Mouse (Mus musculus) midbrain, embryonic 11.5 days (tissue): ENCODE measurements around the gene Cntnap4. TPM values are rescaled to one million over a fixed set of nuclear protein-coding genes. Genes with fewer than 3 reads are reported as not detected.
A peak's percentile ranks its signal among the peaks of the same experiment; 100 is the strongest.
"Not testable (repeated sequence)": the region's sequence is repeated elsewhere in the genome, so short reads cannot be mapped to it uniquely, and the experiment has no call there.

ENCODE experiments used
- ATAC-seq: fragments of 200-750 bp; cut with Nextera tagmentation; 2 replicates; pipeline ENCODE4 v1.8.0; 2017; ENCODE audit warnings: moderate TSS enrichment, moderate library complexity; ENCODE audit not compliant: low FRiP score
- DNase-seq: peaks from one replicate; pipeline ENCODE4 v3.0.0; 2015; ENCODE audit warnings: low spot score; ENCODE audit errors: missing footprints
- H3K27ac ChIP-seq: fragments of 300-500 bp; sonication (generic); 2 replicates; pipeline ENCODE4 v1.5.1; 2014; ENCODE audit warnings: low read depth, low read length
- H3K27me3 ChIP-seq: fragments of 300-500 bp; sonication (generic); 2 replicates; pipeline ENCODE4 v1.6.1; 2014; ENCODE audit warnings: mild to moderate bottlenecking, low read length, moderate library complexity, mixed read lengths; ENCODE audit not compliant: control insufficient read depth, insufficient read depth
- H3K36me3 ChIP-seq: fragments of 300-500 bp; sonication (generic); 2 replicates; pipeline ENCODE4 v1.6.1; 2014; ENCODE audit warnings: mild to moderate bottlenecking, low read length, moderate library complexity, mixed read lengths; ENCODE audit not compliant: control insufficient read depth, insufficient read depth
- H3K4me1 ChIP-seq: fragments of 300-500 bp; sonication (generic); 2 replicates; pipeline ENCODE4 v1.6.1; 2014; ENCODE audit warnings: low read length; ENCODE audit not compliant: control insufficient read depth, insufficient read depth
- H3K4me2 ChIP-seq: fragments of 300-500 bp; sonication (generic); 2 replicates; pipeline ENCODE4 v1.6.1; 2014; ENCODE audit warnings: mild to moderate bottlenecking, moderate library complexity
- H3K4me3 ChIP-seq: fragments of 300-500 bp; sonication (generic); 2 replicates; pipeline ENCODE4 v1.5.1; 2014; ENCODE audit warnings: low read depth, low read length
- H3K9ac ChIP-seq: fragments of 300-500 bp; sonication (generic); 2 replicates; pipeline ENCODE4 v1.6.1; 2014; ENCODE audit warnings: low read length
- H3K9me3 ChIP-seq: fragments of 300-500 bp; sonication (generic); 2 replicates; pipeline ENCODE4 v1.6.1; 2016; ENCODE audit warnings: low read length; ENCODE audit not compliant: control insufficient read depth
- WGBS: fragments of 180-500 bp; shearing (Covaris S2); extraction: QIAGEN DNeasy Blood & Tissue Kit; methylation state at CpG from one replicate; pipeline ENCODE4 v1.1.7; 2014; 5-methylcytosine and 5-hydroxymethylcytosine counted together
- polyA plus RNA-seq: library from polyadenylated mRNA; unstranded; fragments of >200 nt; fragmentation: Nextera tagmentation; extraction: Ambion mirVana; gene quantifications from 2 replicates; pipeline ENCODE4 v1.2.1, GENCODE M21; 2014

Cntnap4 gene
- polyA plus RNA-seq, 1 experiment from 2014 or later = 0.90 TPM

DNA sequence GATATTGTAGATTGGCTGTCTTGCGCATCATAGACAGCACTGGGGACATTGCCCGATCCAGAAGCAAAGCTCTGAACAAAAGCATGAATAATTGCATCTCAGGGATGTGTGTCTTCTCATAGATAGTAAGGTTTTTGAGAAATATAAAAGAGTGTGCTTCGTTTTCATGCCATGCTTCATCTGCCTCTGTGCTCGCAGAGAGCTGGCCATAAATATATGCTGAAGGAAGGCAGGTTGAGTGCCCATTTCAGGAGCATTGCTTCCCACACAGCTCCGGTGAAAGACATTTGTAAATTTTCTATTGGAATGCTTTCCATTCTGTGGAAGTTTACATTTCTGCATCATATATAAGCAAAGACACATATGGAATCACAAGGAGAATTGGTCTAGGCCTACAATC is 177.5 kb downstream of the Cntnap4 start:
- Histone ChIP-seq H3K9me3 (no peaks in the 10 kb centered on the region), H3K9ac (no peak overlapping the region), H3K27ac (no peak overlapping the region), H3K36me3 (no peaks in the 10 kb centered on the region), H3K4me1 (no peaks in the 10 kb centered on the region), H3K27me3 (no peaks in the 10 kb centered on the region), H3K4me3 (no peak overlapping the region), H3K4me2 (no peak overlapping the region)
- WGBS = 80% methylated on average over 5 of the region's 5 CpGs
- ATAC-seq = no peak
- no peak for DNase-seq

DNA sequence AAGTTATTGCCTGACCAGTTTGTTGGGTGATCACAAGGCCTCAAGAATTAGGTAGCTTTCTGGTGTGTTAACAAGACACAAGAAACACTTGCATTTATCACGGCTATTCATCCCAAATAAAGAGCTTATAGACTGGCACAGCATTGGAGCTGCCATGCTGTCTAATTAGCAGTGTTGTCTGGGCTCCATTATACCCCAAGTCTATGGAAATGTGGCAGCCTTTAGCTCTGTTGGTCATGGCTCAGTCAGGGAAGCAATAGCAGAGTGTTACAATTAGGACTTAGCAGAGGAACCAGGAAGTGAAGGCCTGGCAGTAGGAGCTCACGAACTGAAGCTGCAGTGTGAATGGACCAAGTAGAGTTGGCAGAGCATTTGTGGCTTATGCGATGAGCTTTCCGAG is 185.3 kb downstream of the Cntnap4 start:
- WGBS = 91% methylated on average over 4 of the region's 4 CpGs
- Histone ChIP-seq H3K27me3 (no peaks in the 10 kb centered on the region), H3K27ac (no peak overlapping the region), H3K36me3 (no peaks in the 10 kb centered on the region), H3K4me1 (no peaks in the 10 kb centered on the region), H3K9me3 (no peaks in the 10 kb centered on the region), H3K9ac (no peak overlapping the region), H3K4me2 (no peak overlapping the region), H3K4me3 (no peak overlapping the region)
- DNase-seq (no peak), ATAC-seq (no peak)

DNA sequence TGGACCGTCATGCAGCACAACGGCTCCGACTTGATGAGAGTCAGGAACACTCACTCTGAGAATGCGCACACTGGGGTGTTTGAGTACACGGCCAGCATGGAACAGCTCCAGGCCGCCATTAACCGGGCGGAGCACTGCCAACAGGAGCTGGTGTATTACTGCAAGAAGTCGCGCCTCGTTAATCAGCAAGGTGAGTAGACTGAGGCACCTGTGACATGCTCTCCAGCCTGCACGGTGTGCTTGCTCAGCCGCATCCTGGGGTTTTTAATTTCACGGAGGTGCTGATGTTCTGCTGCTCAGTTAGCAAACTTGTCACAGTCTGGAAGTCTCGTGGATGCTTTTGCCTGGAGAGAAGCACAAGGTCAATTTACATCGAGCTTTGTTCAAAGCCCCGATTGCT is 233.2 kb downstream of the Cntnap4 start:
- Histone ChIP-seq H3K9ac (no peak overlapping the region), H3K36me3 (no peaks in the 10 kb centered on the region), H3K4me3 (no peak overlapping the region), H3K4me2 (no peak overlapping the region), H3K4me1 (no peaks in the 10 kb centered on the region), H3K27ac (no peak overlapping the region), H3K9me3 (no peaks in the 10 kb centered on the region), H3K27me3 (no peaks in the 10 kb centered on the region)
- no peak for DNase-seq
- ATAC-seq = no peak
- WGBS = 95% methylated on average over 17 of the region's 17 CpGs

DNA sequence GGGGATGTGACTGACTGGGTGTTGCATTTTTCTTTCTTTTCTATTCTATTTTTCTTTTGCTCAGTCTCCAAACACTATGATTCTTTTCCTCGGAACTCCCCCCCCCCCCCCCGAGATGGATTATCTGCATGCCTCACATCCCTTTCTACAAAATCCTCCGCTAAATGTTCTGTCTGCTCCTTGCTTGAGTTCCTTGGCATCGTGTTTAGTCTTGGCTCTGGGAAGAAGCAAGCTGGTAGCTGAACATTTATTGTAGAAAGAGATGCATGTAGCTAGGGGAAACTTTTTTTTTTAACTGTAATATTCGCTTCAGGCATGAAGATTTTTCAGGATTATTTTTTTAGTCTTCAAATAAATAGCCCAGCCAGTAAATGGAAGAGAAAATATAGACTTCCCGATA is 239.5 kb downstream of the Cntnap4 start:
- no peak for ATAC-seq
- no peak for DNase-seq

DNA sequence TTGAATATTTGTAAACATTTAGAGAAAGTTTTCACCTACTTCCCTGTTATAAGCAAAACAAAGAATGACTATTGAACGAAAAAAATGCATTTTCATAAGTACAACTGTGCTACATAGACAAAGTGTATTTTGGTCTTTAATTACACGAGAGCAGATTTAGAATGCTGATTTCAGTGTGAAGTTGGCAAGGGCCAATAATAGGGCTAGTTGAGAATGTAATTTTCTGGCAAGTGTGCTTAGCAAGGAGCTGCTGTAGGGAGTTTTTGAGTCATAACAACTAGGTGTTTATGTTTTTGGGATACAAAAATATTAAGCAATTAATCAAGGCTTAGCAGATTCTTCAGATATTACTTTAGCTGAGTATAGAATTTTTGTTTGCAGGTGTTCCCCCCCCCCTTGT is 271.2 kb downstream of the Cntnap4 start:
- no peak overlapping the region for H3K4me3 ChIP-seq
- no peaks in the 10 kb centered on the region for H3K27me3 ChIP-seq
- WGBS = 78% methylated on average over 2 of the region's 2 CpGs
- H3K9ac ChIP-seq = no peak overlapping the region
- no peak overlapping the region for H3K27ac ChIP-seq
- ATAC-seq = no peak
- H3K36me3 ChIP-seq = no peaks in the 10 kb centered on the region
- no peak for DNase-seq
- H3K4me1 ChIP-seq = no peaks in the 10 kb centered on the region
- no peaks in the 10 kb centered on the region for H3K9me3 ChIP-seq
- H3K4me2 ChIP-seq = no peak overlapping the region

More for the DNA sequence above, 239.5 kb downstream of the Cntnap4 start:
- H3K27ac ChIP-seq = no peak overlapping the region
- no peaks in the 10 kb centered on the region for H3K36me3 ChIP-seq
- no peak overlapping the region for H3K9ac ChIP-seq
- WGBS = 60% methylated on average over 4 of the region's 6 CpGs
- no peak overlapping the region for H3K4me3 ChIP-seq
- no peaks in the 10 kb centered on the region for H3K27me3 ChIP-seq
- no peaks in the 10 kb centered on the region for H3K4me1 ChIP-seq
- no peaks in the 10 kb centered on the region for H3K9me3 ChIP-seq
- no peak overlapping the region for H3K4me2 ChIP-seq

DNA sequence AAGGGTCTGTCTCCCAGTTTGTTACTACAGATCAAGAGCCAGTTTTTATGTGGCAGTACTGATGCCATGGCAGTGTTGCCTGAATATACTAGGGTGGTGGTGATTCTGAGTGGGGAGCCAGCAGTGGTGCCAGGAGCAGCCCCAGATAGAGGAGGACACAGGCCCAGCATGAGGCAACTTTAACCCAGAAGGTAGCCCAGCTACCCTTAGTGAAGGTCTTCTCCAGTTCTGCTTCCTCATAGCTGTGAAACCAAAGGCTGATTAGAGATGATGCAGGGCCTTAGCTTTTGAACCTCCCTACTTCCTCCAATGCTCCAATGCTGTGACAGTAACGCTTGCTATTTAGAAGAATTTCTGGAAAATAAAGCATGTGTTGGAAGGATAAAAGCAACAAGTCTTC is 279.7 kb downstream of the Cntnap4 start:
- H3K27me3 ChIP-seq, H3K27ac ChIP-seq, H3K4me1 ChIP-seq, DNase-seq, H3K4me2 ChIP-seq, H3K4me3 ChIP-seq, H3K9ac ChIP-seq, H3K36me3 ChIP-seq, H3K9me3 ChIP-seq, ATAC-seq: not testable (repeated sequence)
- 92% methylated on average over 1 of the region's 1 CpGs for WGBS

DNA sequence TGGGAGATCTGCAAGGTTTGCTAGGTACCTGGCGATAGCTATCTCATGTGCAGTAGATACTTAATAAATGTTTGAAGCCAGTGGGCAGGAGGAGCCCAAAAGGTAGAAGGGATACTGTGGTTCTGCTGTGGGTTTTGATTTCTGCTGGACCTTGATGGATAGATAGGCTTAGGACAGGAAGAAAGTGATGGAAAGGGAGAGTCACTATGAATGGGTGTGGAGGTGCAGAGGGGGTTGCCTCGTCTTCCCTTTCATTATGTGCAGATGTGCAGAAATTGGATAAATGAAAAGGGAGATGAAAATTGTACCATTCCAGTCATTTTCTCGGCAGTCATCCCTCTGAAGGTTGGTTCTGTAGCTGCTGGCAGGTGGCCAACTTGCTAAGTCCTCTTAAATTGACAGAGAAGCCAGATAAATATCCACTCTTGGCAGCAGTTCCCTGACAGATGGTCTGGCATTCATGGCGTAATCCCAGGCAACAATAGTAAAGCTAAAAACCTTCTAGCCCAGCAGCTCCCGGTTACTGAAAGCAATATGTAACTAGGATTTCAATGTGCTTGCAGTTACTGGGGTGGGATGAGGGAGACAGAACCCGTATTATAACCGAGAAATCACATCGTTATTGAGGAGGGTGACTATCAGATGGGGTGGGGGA is 336.7 kb downstream of the Cntnap4 start:
- 32% methylated on average over 8 of the region's 8 CpGs for WGBS
- no peak overlapping the region for H3K4me3 ChIP-seq
- H3K36me3 ChIP-seq = no peaks in the 10 kb centered on the region
- H3K27me3 ChIP-seq = no peaks in the 10 kb centered on the region
- peaks cover 4% of the 10 kb centered on the region for H3K4me1 ChIP-seq
- ATAC-seq (peak; percentile 89), DNase-seq (peak; percentile 88)
- H3K4me2 ChIP-seq = no peak overlapping the region
- H3K27ac ChIP-seq = peak overlapping the region; percentile 46
- no peak overlapping the region for H3K9ac ChIP-seq
- no peaks in the 10 kb centered on the region for H3K9me3 ChIP-seq

DNA sequence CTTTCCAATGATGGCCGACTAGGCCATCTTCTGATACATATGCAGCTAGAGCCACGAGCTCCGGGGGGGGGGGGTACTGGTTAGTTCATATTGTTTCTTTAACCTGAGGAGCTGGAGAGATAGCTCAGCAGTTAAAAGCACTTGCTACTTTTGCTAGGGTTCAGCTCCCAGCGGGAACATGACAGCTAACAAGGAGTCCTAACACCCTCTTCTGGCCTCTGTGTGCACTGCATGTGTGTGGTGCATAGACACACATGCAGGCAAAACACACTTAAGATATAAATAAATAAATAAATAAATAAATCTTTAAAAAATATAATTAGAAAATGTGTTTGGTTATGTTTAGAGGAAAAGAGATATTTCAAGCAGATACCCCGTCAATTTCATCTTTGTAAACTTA is 339.7 kb downstream of the Cntnap4 start:
- no peak for ATAC-seq
- WGBS = 39% methylated on average over 4 of the region's 5 CpGs
- Histone ChIP-seq H3K36me3 (no peaks in the 10 kb centered on the region), H3K4me3 (no peak overlapping the region), H3K27ac (no peak overlapping the region), H3K9ac (no peak overlapping the region), H3K4me2 (no peak overlapping the region), H3K9me3 (no peaks in the 10 kb centered on the region), H3K27me3 (no peaks in the 10 kb centered on the region), H3K4me1 (peaks cover 4% of the 10 kb centered on the region)
- DNase-seq = no peak

DNA sequence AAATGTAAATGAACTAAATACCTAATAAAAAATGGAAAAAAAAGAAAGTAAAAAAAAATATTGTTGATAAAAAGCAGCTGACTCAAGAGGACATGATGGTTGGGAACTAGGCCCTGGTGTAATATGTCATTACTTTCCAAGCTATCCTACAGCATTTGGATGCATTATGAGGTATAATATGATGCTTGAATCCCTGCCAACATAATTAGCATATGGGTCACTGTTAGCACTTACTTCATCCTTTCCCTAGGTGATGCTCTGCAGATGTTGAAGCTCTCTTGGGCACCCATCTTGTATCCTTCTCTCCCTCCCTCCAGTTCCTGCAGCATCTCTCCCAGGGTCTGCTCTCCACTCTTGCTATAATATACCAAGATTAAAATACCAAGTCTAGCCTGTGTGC is 341.6 kb downstream of the Cntnap4 start:
- Histone ChIP-seq H3K4me1 (peaks cover 2% of the 10 kb centered on the region), H3K36me3 (no peaks in the 10 kb centered on the region), H3K9ac (no peak overlapping the region), H3K4me3 (no peak overlapping the region), H3K4me2 (no peak overlapping the region), H3K9me3 (no peaks in the 10 kb centered on the region), H3K27me3 (no peaks in the 10 kb centered on the region), H3K27ac (no peak overlapping the region)
- DNase-seq = no peak
- ATAC-seq = no peak

DNA sequence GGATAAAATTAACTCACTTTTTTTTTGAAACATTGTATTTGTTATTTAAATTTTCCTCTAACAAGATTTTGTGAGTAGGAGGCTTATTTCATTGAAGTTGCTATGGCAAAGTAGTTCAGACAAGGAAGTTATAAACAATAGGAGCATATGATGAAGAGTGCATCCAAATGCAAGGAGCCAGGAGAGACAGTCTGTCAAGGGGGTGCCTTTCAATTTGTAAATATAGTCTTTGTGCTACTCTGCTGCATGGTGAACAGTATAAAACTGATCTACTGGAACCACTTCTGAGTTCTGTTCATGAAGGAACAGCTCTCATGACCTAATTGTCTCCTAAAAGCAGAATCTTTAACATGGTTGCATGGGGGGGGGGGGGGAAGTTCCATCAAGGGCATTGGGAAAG is 352.3 kb downstream of the Cntnap4 start:
- H3K36me3 ChIP-seq = no peaks in the 10 kb centered on the region
- no peak overlapping the region for H3K27ac ChIP-seq
- no peak overlapping the region for H3K4me2 ChIP-seq
- H3K27me3 ChIP-seq = no peaks in the 10 kb centered on the region
- H3K9me3 ChIP-seq = no peaks in the 10 kb centered on the region
- DNase-seq = no peak
- H3K4me1 ChIP-seq = no peaks in the 10 kb centered on the region
- ATAC-seq = no peak
- no peak overlapping the region for H3K9ac ChIP-seq
- H3K4me3 ChIP-seq = no peak overlapping the region
